Mouse (Mus musculus): ENCODE measurements around the gene Actl10. TPM values are rescaled to one million over a fixed set of nuclear protein-coding genes. Genes with fewer than 3 reads are reported as not detected.

Actl10 gene
- polyA plus RNA-seq, 1 experiment from 2014 or later, result 0.20 TPM

GRCm38 (mm10) chr2:154549127-154549885 lies 2.3 kb upstream of the Actl10 start:
- Histone ChIP-seq H3K27ac (ENCODE audit: low read length) (no peak overlapping the region), H3K4me2 (replicated peaks; ENCODE audit: low read depth, low read length) (peak overlapping the region; percentile 90), H3K9me3 (ENCODE audit: low read length) (no peaks in the 10 kb centered on the region), H3K27me3 (ENCODE audit: insufficient read depth, low read length) (peaks cover 25% of the 10 kb centered on the region), H3K4me1 (ENCODE audit: insufficient read depth, low read length) (peaks cover 24% of the 10 kb centered on the region), H3K36me3 (ENCODE audit: insufficient read depth, low read length) (no peaks in the 10 kb centered on the region), H3K9ac (replicated peaks; ENCODE audit: low read length) (peak overlapping the region; percentile 56), H3K4me3 (ENCODE audit: low read length) (peak overlapping the region; percentile 51)
- WGBS, result 4% methylated on average over 40 of the region's 48 CpGs
- peak; percentile 61; the same call in 1 of the 2 replicates for ATAC-seq (ENCODE audit: low FRiP score, low TSS enrichment)

DNA sequence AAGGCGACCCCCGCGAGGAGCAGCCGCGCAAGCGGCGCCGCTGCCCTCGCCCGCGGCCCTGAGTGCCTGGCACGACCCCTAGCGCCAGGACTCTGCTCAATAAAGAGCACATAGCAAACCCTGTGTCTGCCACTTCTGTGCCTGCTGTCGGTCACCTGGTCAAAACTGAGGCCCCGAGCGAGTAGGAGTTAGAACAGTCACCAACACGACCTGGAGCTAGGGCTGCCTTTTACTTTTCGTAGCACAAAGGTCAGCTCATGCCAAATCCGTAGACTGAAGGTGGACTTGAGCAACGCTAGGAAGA lies 1.7 kb upstream of the Actl10 start:
- 22% methylated on average over 15 of the region's 20 CpGs for WGBS
- no peak overlapping the region for H3K27ac ChIP-seq (ENCODE audit: low read length)
- peak overlapping the region; percentile 90 for H3K4me2 ChIP-seq (replicated peaks; ENCODE audit: low read depth, low read length)
- H3K4me1 ChIP-seq (ENCODE audit: insufficient read depth, low read length), result peaks cover 24% of the 10 kb centered on the region
- no peaks in the 10 kb centered on the region for H3K9me3 ChIP-seq (ENCODE audit: low read length)
- H3K36me3 ChIP-seq (ENCODE audit: insufficient read depth, low read length), result no peaks in the 10 kb centered on the region
- H3K27me3 ChIP-seq (ENCODE audit: insufficient read depth, low read length), result peaks cover 25% of the 10 kb centered on the region
- ATAC-seq (ENCODE audit: low FRiP score, low TSS enrichment), result no peak
- H3K4me3 ChIP-seq (ENCODE audit: low read length), result peak overlapping the region; percentile 51
- no peak overlapping the region for H3K9ac ChIP-seq (replicated peaks; ENCODE audit: low read length)

DNA sequence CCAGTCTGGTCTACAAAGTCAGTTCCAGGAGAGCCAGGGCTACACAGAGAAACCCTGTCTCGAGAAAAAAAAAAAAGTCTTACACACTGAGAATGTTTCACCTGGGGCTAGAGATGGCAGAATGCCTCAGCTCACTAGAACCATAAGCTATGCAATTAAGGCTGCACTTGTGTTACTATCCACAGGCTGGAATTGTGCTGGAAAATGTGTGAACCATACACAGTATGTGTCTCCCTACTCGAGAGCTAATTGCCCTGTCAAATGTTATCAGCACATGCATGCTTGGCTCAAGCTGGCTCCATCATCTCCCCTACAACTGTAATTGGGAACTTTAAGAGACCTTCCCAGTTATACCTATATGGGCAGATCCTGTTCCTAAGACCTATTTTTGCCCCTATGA lies 639 bp upstream of the Actl10 start:
- no peak overlapping the region for H3K27ac ChIP-seq (ENCODE audit: low read length)
- H3K4me2 ChIP-seq (replicated peaks; ENCODE audit: low read depth, low read length), result no peak overlapping the region
- H3K4me1 ChIP-seq (ENCODE audit: insufficient read depth, low read length), result peaks cover 24% of the 10 kb centered on the region
- ATAC-seq (ENCODE audit: low FRiP score, low TSS enrichment), result no peak
- H3K9ac ChIP-seq (replicated peaks; ENCODE audit: low read length), result no peak overlapping the region
- H3K36me3 ChIP-seq (ENCODE audit: insufficient read depth, low read length), result no peaks in the 10 kb centered on the region
- H3K4me3 ChIP-seq (ENCODE audit: low read length), result no peak overlapping the region
- H3K27me3 ChIP-seq (ENCODE audit: insufficient read depth, low read length), result peaks cover 25% of the 10 kb centered on the region
- WGBS, result 86% methylated on average over 2 of the region's 2 CpGs
- H3K9me3 ChIP-seq (ENCODE audit: low read length), result no peaks in the 10 kb centered on the region

GRCm38 (mm10) chr2:154551927-154552326 lies 351 bp downstream of the Actl10 start:
- H3K27ac ChIP-seq (ENCODE audit: low read length), result no peak overlapping the region
- H3K4me3 ChIP-seq (ENCODE audit: low read length), result peak overlapping the region; percentile 15
- H3K9ac ChIP-seq (replicated peaks; ENCODE audit: low read length), result no peak overlapping the region
- WGBS, result 32% methylated on average over 21 of the region's 21 CpGs
- H3K36me3 ChIP-seq (ENCODE audit: insufficient read depth, low read length), result no peaks in the 10 kb centered on the region
- ATAC-seq (ENCODE audit: low FRiP score, low TSS enrichment), result peak; percentile 29
- peaks cover 25% of the 10 kb centered on the region for H3K4me1 ChIP-seq (ENCODE audit: insufficient read depth, low read length)
- H3K9me3 ChIP-seq (ENCODE audit: low read length), result no peaks in the 10 kb centered on the region
- H3K4me2 ChIP-seq (replicated peaks; ENCODE audit: low read depth, low read length), result peak overlapping the region; percentile 50
- peaks cover 25% of the 10 kb centered on the region for H3K27me3 ChIP-seq (ENCODE audit: insufficient read depth, low read length)

DNA sequence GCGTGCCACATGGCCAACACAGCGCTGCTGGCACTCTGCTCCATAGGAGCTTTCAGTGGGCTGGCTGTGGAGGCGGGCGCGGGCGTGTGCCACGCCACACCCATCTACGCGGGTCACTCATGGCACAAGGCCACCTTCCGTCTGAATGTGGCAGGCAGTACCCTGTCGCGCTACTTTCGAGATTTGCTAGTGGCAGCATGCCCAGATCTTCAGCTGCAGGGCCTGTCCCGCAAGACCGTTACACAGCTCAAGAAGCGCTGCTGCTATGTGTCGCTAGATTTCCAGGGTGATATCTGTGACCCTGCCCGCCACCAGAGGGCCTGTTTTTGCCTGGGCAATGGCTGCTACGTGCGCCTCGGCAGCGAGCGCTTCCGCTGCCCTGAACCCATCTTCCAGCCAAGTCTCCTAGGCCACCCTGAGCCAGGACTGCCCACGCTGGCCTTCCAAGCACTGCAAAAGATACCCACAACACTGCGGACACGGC lies 890 bp downstream of the Actl10 start:
- no peaks in the 10 kb centered on the region for H3K9me3 ChIP-seq (ENCODE audit: low read length)
- peaks cover 31% of the 10 kb centered on the region for H3K4me1 ChIP-seq (ENCODE audit: insufficient read depth, low read length)
- no peak overlapping the region for H3K9ac ChIP-seq (replicated peaks; ENCODE audit: low read length)
- peak overlapping the region; percentile 15 for H3K4me3 ChIP-seq (ENCODE audit: low read length)
- peak overlapping the region; percentile 50 for H3K4me2 ChIP-seq (replicated peaks; ENCODE audit: low read depth, low read length)
- H3K36me3 ChIP-seq (ENCODE audit: insufficient read depth, low read length), result no peaks in the 10 kb centered on the region
- WGBS, result 24% methylated on average over 27 of the region's 27 CpGs
- peak; percentile 40 for ATAC-seq (ENCODE audit: low FRiP score, low TSS enrichment)
- H3K27me3 ChIP-seq (ENCODE audit: insufficient read depth, low read length), result peaks cover 25% of the 10 kb centered on the region
- no peak overlapping the region for H3K27ac ChIP-seq (ENCODE audit: low read length)

DNA sequence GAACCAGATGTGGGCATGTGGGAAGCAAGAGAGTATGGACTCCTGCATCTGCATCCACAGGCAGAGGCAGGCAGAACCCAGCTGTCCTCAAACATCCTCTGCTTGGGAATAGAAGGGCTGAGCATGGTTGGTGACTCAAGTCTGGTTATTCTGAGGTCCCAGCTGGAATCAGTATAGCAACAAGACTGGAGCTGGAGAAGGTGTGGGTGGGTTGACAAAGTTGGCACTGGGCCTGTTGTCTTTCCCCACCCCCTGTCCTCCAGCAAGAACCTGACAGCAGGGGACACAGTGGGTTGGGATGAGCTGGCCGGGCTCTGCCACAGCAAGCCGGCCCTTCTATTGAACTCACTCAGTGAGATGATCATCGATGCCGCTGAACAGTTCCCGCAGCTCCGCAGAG lies 3.7 kb downstream of the Actl10 start:
- ATAC-seq (ENCODE audit: low FRiP score, low TSS enrichment), result no peak
- H3K36me3 ChIP-seq (ENCODE audit: insufficient read depth, low read length), result no peaks in the 10 kb centered on the region

DNA sequence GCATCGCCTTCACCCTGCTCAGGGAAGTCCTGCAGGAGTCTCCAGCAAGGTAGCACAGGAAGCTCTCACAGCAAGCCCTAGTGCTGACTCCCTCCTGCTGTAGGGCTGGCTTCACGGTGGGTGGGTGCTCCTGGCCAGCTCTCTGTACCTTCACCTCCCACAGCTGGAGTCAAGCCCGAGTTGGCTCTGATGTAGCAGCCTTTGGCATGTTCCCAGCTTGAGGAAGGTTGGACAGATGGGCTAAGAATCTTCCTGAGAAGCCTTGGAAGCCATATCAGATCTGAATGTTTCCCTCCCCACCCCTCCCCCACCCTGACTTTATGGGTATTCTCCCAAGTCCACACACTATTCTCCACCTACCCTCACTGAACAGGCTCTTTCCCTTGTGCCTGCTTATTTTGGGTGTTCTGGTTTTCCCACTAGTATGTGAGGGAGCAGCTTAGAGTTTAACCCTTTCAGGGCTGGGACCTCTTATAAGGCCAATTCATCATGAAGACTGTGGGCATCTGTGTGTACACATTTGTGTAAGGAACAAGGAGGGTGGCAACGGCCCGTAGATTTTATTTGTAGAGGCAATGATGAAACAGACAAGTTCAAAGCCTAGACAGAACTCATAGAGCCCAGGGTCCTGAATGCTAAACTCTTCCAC lies 5.7 kb downstream of the Actl10 start:
- Histone ChIP-seq H3K36me3 (ENCODE audit: insufficient read depth, low read length) (peaks cover 11% of the 10 kb centered on the region), H3K27me3 (ENCODE audit: insufficient read depth, low read length) (0 out of 2 replicates have a peak, but pooled peaks cover 1% of the 10 kb centered on the region), H3K9me3 (ENCODE audit: low read length) (no peaks in the 10 kb centered on the region), H3K4me2 (replicated peaks; ENCODE audit: low read depth, low read length) (no peak overlapping the region), H3K4me3 (ENCODE audit: low read length) (no peak overlapping the region), H3K9ac (replicated peaks; ENCODE audit: low read length) (no peak overlapping the region), H3K27ac (ENCODE audit: low read length) (no peak overlapping the region), H3K4me1 (ENCODE audit: insufficient read depth, low read length) (peaks cover 24% of the 10 kb centered on the region)
- 39% methylated on average over 5 of the region's 5 CpGs for WGBS
- no peak for ATAC-seq (ENCODE audit: low FRiP score, low TSS enrichment)

More for the DNA sequence above, 3.7 kb downstream of the Actl10 start:
- no peak overlapping the region for H3K4me2 ChIP-seq (replicated peaks; ENCODE audit: low read depth, low read length)
- H3K9ac ChIP-seq (replicated peaks; ENCODE audit: low read length), result no peak overlapping the region
- WGBS, result 88% methylated on average over 6 of the region's 6 CpGs
- peaks cover 30% of the 10 kb centered on the region for H3K4me1 ChIP-seq (ENCODE audit: insufficient read depth, low read length)
- H3K27ac ChIP-seq (ENCODE audit: low read length), result no peak overlapping the region
- no peak overlapping the region for H3K4me3 ChIP-seq (ENCODE audit: low read length)
- H3K27me3 ChIP-seq (ENCODE audit: insufficient read depth, low read length), result peaks cover 21% of the 10 kb centered on the region
- H3K9me3 ChIP-seq (ENCODE audit: low read length), result no peaks in the 10 kb centered on the region

GRCm38 (mm10) chr2:154558264-154559039 lies 6.9 kb downstream of the Actl10 start, which contains the start of gene Necab3:
Gene Necab3, minus strand, starts transcription at chr2:154558890.
- peak within 1 kb of the TSS; percentile 53; the same call in 1 of the 2 replicates for H3K9ac ChIP-seq (replicated peaks; ENCODE audit: low read length)
- peak within 1 kb of the TSS; percentile 60 for H3K4me2 ChIP-seq (replicated peaks; ENCODE audit: low read depth, low read length)
- WGBS, result 6% methylated on average over 34 of the region's 34 CpGs
- H3K27me3 ChIP-seq (ENCODE audit: insufficient read depth, low read length), result no peaks in the 10 kb centered on the region
- H3K36me3 ChIP-seq (ENCODE audit: insufficient read depth, low read length), result peaks cover 18% of the 10 kb centered on the region
- no peak within 1 kb of the TSS for H3K27ac ChIP-seq (ENCODE audit: low read length)
- peaks cover 22% of the 10 kb centered on the region for H3K4me1 ChIP-seq (ENCODE audit: insufficient read depth, low read length)
- ATAC-seq (ENCODE audit: low FRiP score, low TSS enrichment), result peak; percentile 55
- no peaks in the 10 kb centered on the region for H3K9me3 ChIP-seq (ENCODE audit: low read length)
- H3K4me3 ChIP-seq (ENCODE audit: low read length), result peak within 1 kb of the TSS; percentile 34

DNA sequence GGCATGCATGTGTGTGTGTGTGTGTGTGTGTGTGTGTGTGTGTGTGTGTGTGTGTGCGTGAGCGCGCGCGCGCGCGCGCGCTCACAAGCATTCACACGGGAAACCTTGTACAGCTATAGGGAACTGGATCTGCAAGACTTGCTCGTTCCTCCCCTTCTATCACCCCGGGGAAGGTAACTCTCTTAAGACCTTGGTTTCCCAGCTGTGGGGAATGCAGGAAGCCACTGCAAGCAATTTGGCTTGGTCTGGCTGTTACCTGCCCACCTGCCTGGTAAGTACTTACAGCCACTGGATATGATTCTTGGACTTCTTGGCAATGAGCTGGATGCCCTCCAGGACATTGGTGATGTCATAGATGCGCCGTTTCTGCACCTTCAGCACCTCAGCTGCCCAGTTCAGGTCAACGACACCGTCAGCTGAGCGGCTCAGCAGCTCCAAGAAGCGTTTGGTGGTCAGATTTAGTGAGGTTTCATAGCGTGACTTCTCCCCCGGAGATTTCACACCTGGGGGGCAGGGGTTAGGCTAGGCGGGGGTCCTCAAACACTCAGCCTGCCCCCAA lies 12.1 kb downstream of the Actl10 start:
- Histone ChIP-seq H3K27me3 (ENCODE audit: insufficient read depth, low read length) (no peaks in the 10 kb centered on the region), H3K4me3 (ENCODE audit: low read length) (no peak overlapping the region), H3K4me2 (replicated peaks; ENCODE audit: low read depth, low read length) (no peak overlapping the region), H3K4me1 (ENCODE audit: insufficient read depth, low read length) (peaks cover 28% of the 10 kb centered on the region), H3K9me3 (ENCODE audit: low read length) (no peaks in the 10 kb centered on the region), H3K9ac (replicated peaks; ENCODE audit: low read length) (no peak overlapping the region), H3K36me3 (ENCODE audit: insufficient read depth, low read length) (peaks cover 26% of the 10 kb centered on the region), H3K27ac (ENCODE audit: low read length) (no peak overlapping the region)
- no peak for ATAC-seq (ENCODE audit: low FRiP score, low TSS enrichment)
- WGBS, result 82% methylated on average over 22 of the region's 22 CpGs

Data from kidney, embryonic 16.5 days (tissue).